Mouse (Mus musculus) ES-E14 (cell line): ENCODE measurements at regions not wholly inside any gene's neighbourhood (a gene's known extent, or its start where the extent isn't known, plus 50 kb on each side); places are given as distances from the start of the nearest gene placed in this dataset.

ENCODE experiments used
- CHD2 ChIP-seq: IDR thresholded peaks from 2 replicates; pipeline ENCODE4 v1.6.1; 2014; ENCODE audit warnings: mild to moderate bottlenecking, low read depth, low read length, inconsistent platforms
- HCFC1 ChIP-seq: IDR thresholded peaks from 2 replicates; pipeline ENCODE4 v1.6.1; 2012; ENCODE audit warnings: low read length, inconsistent platforms, borderline replicate concordance; ENCODE audit not compliant: insufficient read depth
- MAFK ChIP-seq: IDR thresholded peaks from 2 replicates; pipeline ENCODE4 v1.6.1; 2014; ENCODE audit warnings: mild to moderate bottlenecking, low read depth, low read length, inconsistent platforms; ENCODE audit not compliant: insufficient read depth
- ZC3H11A ChIP-seq: IDR thresholded peaks from 2 replicates; pipeline ENCODE4 v1.6.1; 2012; ENCODE audit warnings: low read depth, mild to moderate bottlenecking, inconsistent platforms, low read length, borderline replicate concordance
- ZNF384 ChIP-seq: IDR thresholded peaks from 2 replicates; pipeline ENCODE4 v1.6.1; 2012; ENCODE audit warnings: low read depth, low read length, inconsistent platforms

GRCm38 (mm10) chr10:55096223-55096622 lies 1010.5 kb upstream of the Msl3l2 start:
- TF ChIP-seq HCFC1 (no peak), CHD2 (no peak), ZNF384 (no peak), MAFK (no peak), ZC3H11A (no peak)
